Mouse (Mus musculus) kidney, adult 8-10 months (tissue): ENCODE data around the gene Rpp38.
A peak's percentile ranks its signal among the peaks of the same experiment; 100 is the strongest.

Source experiments
- DNase-seq, 2 experiments: peaks; one replicate each; pipeline ENCODE4 v3.0.0; 2022

The Rpp38 gene

DNA sequence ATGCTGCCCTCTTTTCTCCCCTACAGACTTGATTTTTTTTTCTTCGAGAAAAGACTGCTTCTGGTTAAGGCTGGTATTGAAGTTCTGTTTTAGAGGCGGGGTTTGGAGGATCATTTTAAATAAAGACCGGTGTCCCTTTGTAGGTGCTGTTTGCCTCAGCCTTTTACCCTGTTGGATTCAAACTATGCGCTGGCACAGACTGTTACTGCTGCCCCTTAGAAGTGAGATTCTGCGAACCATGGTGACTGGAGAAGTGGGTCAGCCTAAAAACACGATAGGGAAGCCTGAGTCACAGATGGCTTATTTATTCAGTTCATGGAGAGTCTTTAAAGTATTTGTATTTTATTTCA is 47.3 kb downstream of the Rpp38 start:
- peak in 1 of 2 experiments; percentile 7 for DNase-seq

- DNase-seq: peak; percentile 26 to 39
These were observed 47.8 kb downstream of the Rpp38 start for GRCm38 (mm10) chr2:3284473-3285180.

DNA sequence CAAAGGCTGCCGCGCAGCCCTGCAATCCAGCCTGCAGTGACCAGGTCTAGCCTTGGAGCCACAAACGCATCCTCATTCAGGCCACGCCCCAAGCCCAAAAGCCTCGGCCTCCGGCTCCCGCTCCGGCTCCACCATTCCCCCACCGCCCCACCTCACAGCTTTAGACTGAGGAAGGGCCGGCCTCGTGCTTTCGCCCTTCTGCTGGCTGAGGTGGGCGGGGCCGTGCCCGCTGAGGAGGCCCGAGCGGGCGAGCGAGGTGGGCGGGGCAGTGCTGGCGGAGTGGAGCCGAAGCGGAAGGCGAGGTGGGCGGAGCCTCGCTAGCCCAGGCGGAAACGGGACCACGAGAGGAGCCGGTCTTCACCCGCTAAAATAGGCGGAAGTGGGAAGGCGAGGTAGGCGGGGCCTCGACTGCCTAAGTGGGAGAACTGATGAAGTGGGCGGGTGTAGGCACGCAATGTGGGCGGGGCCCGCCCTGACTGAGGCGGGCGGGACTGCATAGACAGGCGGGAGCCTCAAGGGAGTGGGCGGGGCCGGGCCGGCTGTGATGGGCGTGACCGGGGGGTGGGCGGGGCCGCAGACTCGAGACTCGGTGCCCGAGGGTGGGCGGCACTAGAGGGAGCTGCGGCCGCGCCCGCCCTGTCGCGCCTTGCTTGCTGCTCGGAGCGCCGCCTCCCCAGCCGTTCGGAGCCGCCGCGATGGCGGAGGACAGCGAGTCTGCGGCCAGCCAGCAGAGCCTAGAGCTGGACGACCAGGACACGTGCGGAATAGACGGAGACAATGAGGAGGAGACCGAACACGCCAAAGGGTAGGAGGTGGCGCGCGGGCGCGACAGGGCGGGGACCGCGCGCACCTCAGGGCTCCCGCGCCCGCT is 48.6 kb downstream of the Rpp38 start, which contains the start of gene Nmt2:
Nmt2 (plus strand) TSS at position 611 of the 871 bp plus-strand sequence.
- DNase-seq: peak; percentile 100

- DNase-seq: peak; percentile 2 to 17
These were observed 49.4 kb downstream of the Rpp38 start for GRCm38 (mm10) chr2:3282866-3283601.

DNA sequence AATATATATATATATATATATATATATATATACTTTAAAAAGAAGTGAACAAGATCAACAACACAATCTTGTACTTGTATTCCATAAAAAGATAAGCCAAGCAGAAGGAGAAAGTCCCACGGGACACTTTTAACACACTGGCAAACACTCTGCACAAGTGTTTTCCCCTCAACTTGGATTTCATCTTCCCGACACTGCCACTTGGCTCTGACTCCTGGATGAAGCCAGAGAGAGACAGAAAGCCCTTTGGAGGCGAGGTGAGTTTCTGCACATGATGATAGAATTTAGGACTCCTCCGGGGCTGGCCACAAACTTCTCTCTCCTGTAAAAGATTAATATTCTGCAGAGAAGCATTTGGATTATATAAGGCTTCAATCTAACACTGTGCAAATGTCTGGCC is 51.1 kb downstream of the Rpp38 start:
- DNase-seq: no peak
